Mouse (Mus musculus) lung, embryonic 14.5 days (tissue): ENCODE data around the gene Sema3g. TPM values are rescaled to one million over a fixed set of nuclear protein-coding genes. Genes with fewer than 3 reads are reported as not detected.

Experiments
- ATAC-seq: fragments of 200-750 bp; cut with Nextera tagmentation; 2 replicates; pipeline ENCODE4 v1.8.0; 2017; ENCODE audit warnings: mild to moderate bottlenecking, moderate TSS enrichment, moderate library complexity; ENCODE audit not compliant: insufficient read depth
- DNase-seq: peaks from one replicate; pipeline ENCODE4 v3.0.0-alpha.2; 2015
- H3K27ac ChIP-seq: fragments of 300-500 bp; sonication (generic); 2 replicates; pipeline ENCODE4 v1.5.1; 2014; ENCODE audit warnings: low read depth, mild to moderate bottlenecking, moderate library complexity
- H3K27me3 ChIP-seq: fragments of 300-500 bp; sonication (generic); 2 replicates; pipeline ENCODE4 v1.6.1; 2014; ENCODE audit warnings: low read length, control low read depth; ENCODE audit not compliant: insufficient read depth
- H3K36me3 ChIP-seq: fragments of 300-500 bp; sonication (generic); 2 replicates; pipeline ENCODE4 v1.6.1; 2014; ENCODE audit warnings: control low read depth; ENCODE audit not compliant: insufficient read depth
- H3K4me1 ChIP-seq: fragments of 300-500 bp; sonication (generic); 2 replicates; pipeline ENCODE4 v1.6.1; 2014; ENCODE audit warnings: antibody characterized with exemption, control low read depth; ENCODE audit not compliant: insufficient read depth
- H3K4me2 ChIP-seq: fragments of 300-500 bp; sonication (generic); 2 replicates; pipeline ENCODE4 v1.6.1; 2014; ENCODE audit warnings: mild to moderate bottlenecking
- H3K4me3 ChIP-seq: fragments of 300-500 bp; sonication (generic); 2 replicates; pipeline ENCODE4 v1.5.1; 2014; ENCODE audit warnings: low read depth, low read length
- H3K9ac ChIP-seq: fragments of 300-500 bp; sonication (generic); 2 replicates; pipeline ENCODE4 v1.6.1; 2014
- H3K9me3 ChIP-seq: fragments of 300-500 bp; sonication (generic); 2 replicates; pipeline ENCODE4 v1.6.1; 2016; ENCODE audit warnings: low read depth, low read length, control low read depth
- CTCF ChIP-seq: IDR thresholded peaks from 2 replicates; pipeline ENCODE4 v1.5.1; 2016; ENCODE audit warnings: antibody characterized with exemption, low read depth
- WGBS: fragments of 180-500 bp; shearing (Covaris S2); extraction: QIAGEN DNeasy Blood & Tissue Kit; methylation state at CpG from one replicate; pipeline ENCODE4 v1.1.7; 2014; 5-methylcytosine and 5-hydroxymethylcytosine counted together
- polyA plus RNA-seq: library from polyadenylated mRNA; unstranded; fragments of >200 nt; fragmentation: Nextera tagmentation; extraction: Ambion mirVana; gene quantifications from 2 replicates; pipeline ENCODE4 v1.2.1, GENCODE M21; 2014

Sema3g gene
- polyA plus RNA-seq, 1 experiment from 2014 or later, result 0.38 TPM

DNA sequence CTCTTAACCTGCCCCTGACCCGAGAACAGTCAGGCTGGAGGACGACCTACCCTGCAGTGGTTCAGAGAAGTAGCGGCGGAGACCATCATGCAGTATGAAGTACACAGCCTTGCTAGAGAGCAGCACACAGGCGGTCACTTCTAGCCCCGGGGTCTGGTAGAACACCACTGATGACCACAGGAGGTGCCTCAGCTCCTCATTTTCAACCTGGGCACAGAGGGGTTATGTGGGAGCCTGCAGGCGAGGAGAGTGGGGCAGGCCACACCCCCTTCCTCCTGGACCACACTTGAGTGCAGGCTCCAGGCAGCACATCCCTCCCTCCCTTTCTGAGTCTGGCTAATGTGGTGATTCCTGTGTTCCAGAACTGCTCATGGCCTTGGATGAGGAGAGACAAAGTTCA lies 44.1 kb upstream of the Sema3g start:
- H3K9ac ChIP-seq, result no peak overlapping the region
- H3K27me3 ChIP-seq, result no peaks in the 10 kb centered on the region
- DNase-seq (no peak), ATAC-seq (no peak)
- peak overlapping the region; percentile 6; the same call in 1 of the 2 replicates for H3K27ac ChIP-seq
- no peak overlapping the region for H3K4me2 ChIP-seq
- peaks cover 85% of the 10 kb centered on the region for H3K36me3 ChIP-seq
- no peaks in the 10 kb centered on the region for H3K4me1 ChIP-seq
- no peak overlapping the region for H3K4me3 ChIP-seq
- no peaks in the 10 kb centered on the region for H3K9me3 ChIP-seq
- WGBS, result 84% methylated on average over 7 of the region's 7 CpGs
- no peak for TF ChIP-seq CTCF

- Histone ChIP-seq H3K4me1 (no peaks in the 10 kb centered on the region), H3K4me3 (no peak overlapping the region), H3K27ac (no peak overlapping the region), H3K9ac (no peak overlapping the region), H3K9me3 (no peaks in the 10 kb centered on the region), H3K27me3 (no peaks in the 10 kb centered on the region), H3K4me2 (no peak overlapping the region), H3K36me3 (peaks cover 98% of the 10 kb centered on the region)
- no peak for DNase-seq
- ATAC-seq, result no peak
- WGBS, result 79% methylated on average over 16 of the region's 16 CpGs
- no peak for TF ChIP-seq CTCF
These were observed 40.4 kb upstream of the Sema3g start for GRCm38 (mm10) chr14:31177287-31177686.

GRCm38 (mm10) chr14:31177715-31178114 lies 39.9 kb upstream of the Sema3g start:
- no peak overlapping the region for H3K4me3 ChIP-seq
- H3K9ac ChIP-seq, result no peak overlapping the region
- ATAC-seq, result no peak
- DNase-seq, result no peak
- 90% methylated on average over 5 of the region's 5 CpGs for WGBS
- H3K27ac ChIP-seq, result no peak overlapping the region
- no peaks in the 10 kb centered on the region for H3K9me3 ChIP-seq
- no peak overlapping the region for H3K4me2 ChIP-seq
- TF ChIP-seq CTCF, result no peak
- H3K4me1 ChIP-seq, result no peaks in the 10 kb centered on the region
- H3K36me3 ChIP-seq, result peaks cover 98% of the 10 kb centered on the region
- H3K27me3 ChIP-seq, result no peaks in the 10 kb centered on the region

DNA sequence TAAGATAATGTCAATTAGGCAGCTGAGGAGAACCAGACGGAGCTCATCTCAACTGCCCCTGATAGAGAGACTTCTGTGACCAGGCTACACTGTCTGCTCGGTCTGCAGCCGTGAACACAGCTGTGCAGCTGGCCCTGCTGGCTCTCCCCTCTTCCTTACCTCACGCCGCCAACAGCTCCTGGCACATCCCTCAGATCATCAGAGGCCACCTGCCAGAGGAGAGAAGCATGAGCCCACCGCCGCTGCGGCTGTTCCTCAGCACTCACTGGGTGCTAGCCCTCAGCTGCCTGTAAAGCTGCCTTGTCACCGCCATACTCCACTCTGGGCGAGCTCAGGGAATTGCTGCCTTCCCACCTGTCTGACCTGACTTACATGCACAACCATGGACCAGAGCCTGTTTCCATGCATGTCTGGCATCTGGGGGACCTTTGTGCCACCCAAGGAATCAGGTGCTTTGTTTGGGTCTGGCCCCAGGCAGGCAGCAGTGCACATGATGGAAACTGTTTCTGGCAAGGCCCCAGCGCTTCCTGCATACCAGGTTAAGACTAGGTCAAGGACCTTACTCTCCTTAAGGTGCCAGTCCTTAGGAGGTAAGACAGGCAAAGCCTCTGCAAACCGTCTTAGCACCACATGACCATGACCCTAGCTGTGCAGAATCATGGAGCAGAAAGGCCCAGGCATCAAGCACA lies 37.8 kb upstream of the Sema3g start:
- Histone ChIP-seq H3K4me3 (no peak overlapping the region), H3K27ac (no peak overlapping the region), H3K4me1 (no peaks in the 10 kb centered on the region), H3K9ac (no peak overlapping the region), H3K27me3 (no peaks in the 10 kb centered on the region), H3K4me2 (no peak overlapping the region), H3K9me3 (no peaks in the 10 kb centered on the region), H3K36me3 (peaks cover 98% of the 10 kb centered on the region)
- ATAC-seq (no peak), DNase-seq (no peak)
- WGBS, result 84% methylated on average over 12 of the region's 12 CpGs
- TF ChIP-seq CTCF, result no peak

GRCm38 (mm10) chr14:31181512-31181911 lies 36.1 kb upstream of the Sema3g start:
- Histone ChIP-seq H3K4me3 (no peak overlapping the region), H3K27me3 (no peaks in the 10 kb centered on the region), H3K9ac (no peak overlapping the region), H3K9me3 (no peaks in the 10 kb centered on the region), H3K4me1 (no peaks in the 10 kb centered on the region), H3K27ac (no peak overlapping the region), H3K4me2 (no peak overlapping the region), H3K36me3 (peaks cover 98% of the 10 kb centered on the region)
- DNase-seq (no peak), ATAC-seq (no peak)
- 81% methylated on average over 4 of the region's 4 CpGs for WGBS
- no peak for TF ChIP-seq CTCF

DNA sequence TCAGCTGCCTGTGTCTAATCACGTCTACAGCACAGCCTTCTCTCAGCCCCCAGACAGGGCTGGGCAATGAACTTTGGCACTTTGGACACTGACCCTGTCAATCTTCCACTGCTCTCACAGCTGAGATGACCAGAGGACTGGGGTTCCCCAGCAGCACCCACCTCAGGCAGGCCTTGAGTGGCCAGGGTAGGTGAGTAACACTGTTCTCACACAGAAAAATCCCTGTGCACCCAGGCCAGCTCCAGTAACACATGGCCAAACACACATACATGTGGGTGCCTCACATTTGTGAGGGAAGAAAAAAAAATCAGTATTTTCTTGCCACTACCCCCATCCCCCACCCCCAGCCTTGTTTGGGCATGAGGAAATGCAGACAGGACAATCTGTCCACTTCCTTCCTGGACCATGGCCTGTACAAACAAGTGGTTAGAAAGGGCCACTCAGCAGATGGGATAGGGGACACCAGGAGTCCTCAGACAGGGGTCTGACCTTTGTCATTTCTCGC lies 34.8 kb upstream of the Sema3g start:
- TF ChIP-seq CTCF, result no peak
- 54% methylated on average over 2 of the region's 2 CpGs for WGBS
- Histone ChIP-seq H3K27me3 (no peaks in the 10 kb centered on the region), H3K27ac (no peak overlapping the region; the same call in 1 of the 2 replicates), H3K4me1 (no peaks in the 10 kb centered on the region), H3K4me2 (no peak overlapping the region), H3K4me3 (no peak overlapping the region), H3K9me3 (no peaks in the 10 kb centered on the region), H3K36me3 (peaks cover 98% of the 10 kb centered on the region), H3K9ac (no peak overlapping the region)
- ATAC-seq, result peak; percentile 42; the same call in 1 of the 2 replicates
- no peak for DNase-seq

- TF ChIP-seq CTCF, result no peak
- Histone ChIP-seq H3K27me3 (no peaks in the 10 kb centered on the region), H3K4me1 (no peaks in the 10 kb centered on the region), H3K4me2 (no peak overlapping the region), H3K9ac (no peak overlapping the region), H3K27ac (no peak overlapping the region), H3K36me3 (peaks cover 100% of the 10 kb centered on the region), H3K4me3 (no peak overlapping the region), H3K9me3 (no peaks in the 10 kb centered on the region)
- DNase-seq (no peak), ATAC-seq (no peak)
- 75% methylated on average over 5 of the region's 5 CpGs for WGBS
These were observed 34.1 kb upstream of the Sema3g start for GRCm38 (mm10) chr14:31183541-31183940.
